Mouse (Mus musculus): ENCODE results near the gene Isg20l2.

- TF ChIP-seq EP300 (optimal IDR thresholded peaks at IDR 0.05) (no peak), CTCF (IDR thresholded peaks at IDR 0.05; ENCODE audit: low read depth) (no peak)
These were observed 50.6 kb downstream of the Isg20l2 start for GRCm38 (mm10) chr3:87980728-87981127.

Measured in stomach, postnatal 0 days (tissue).